Mouse (Mus musculus): ENCODE results near the gene Bcas3.

The Bcas3 gene

GRCm38 (mm10) chr11:85529531-85530285 is 176.7 kb downstream of the Bcas3 start:
- no peak for DNase-seq (ENCODE audit: low spot score in 2 of 2)

- no peak for DNase-seq (ENCODE audit: low spot score in 2 of 2)
These were observed 188.0 kb downstream of the Bcas3 start for GRCm38 (mm10) chr11:85540989-85541388.

- no peak for DNase-seq (ENCODE audit: low spot score in 2 of 2)
These were observed 190.3 kb downstream of the Bcas3 start for GRCm38 (mm10) chr11:85543311-85543710.

DNA sequence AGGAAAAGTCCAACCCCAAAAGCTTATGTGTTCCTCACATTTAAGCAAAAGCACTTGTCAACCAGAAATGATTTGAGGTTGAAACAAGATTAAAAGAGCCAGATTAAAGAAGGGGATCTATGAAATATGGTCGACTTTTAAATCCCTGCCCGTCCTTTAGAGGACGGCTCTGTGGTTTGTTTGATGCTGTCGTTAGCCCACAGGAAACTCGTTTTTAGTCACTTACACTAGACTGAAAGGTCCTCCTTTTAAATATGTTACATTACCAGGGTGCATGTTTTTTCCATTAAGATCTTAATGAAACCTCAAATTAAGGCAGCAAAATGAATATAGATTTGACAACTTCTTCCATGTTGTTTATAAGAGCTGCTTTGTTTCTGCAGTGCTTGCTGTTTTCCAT is 192.6 kb downstream of the Bcas3 start:
- no peak for DNase-seq (ENCODE audit: low spot score in 2 of 2)

DNA sequence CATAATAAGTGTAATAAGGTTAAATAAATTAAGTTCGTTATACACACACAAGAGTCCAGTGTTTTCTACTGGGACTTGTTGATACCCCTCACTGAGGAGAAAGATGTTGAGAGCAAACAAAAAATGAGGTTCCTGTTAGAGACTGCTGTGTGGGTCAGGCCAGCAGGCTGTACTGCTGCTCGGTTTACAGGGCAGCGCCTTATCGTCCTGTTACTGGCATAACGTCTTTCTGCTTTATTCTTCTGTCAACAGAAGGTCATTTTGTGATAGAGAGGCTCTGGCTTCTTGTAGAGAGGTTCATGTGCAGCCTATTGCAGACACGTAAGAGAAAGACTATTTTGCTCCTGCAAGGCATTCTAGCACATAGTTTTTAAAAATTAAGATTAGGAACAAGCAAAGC is 195.0 kb downstream of the Bcas3 start:
- no peak for DNase-seq (ENCODE audit: low spot score in 2 of 2)

DNA sequence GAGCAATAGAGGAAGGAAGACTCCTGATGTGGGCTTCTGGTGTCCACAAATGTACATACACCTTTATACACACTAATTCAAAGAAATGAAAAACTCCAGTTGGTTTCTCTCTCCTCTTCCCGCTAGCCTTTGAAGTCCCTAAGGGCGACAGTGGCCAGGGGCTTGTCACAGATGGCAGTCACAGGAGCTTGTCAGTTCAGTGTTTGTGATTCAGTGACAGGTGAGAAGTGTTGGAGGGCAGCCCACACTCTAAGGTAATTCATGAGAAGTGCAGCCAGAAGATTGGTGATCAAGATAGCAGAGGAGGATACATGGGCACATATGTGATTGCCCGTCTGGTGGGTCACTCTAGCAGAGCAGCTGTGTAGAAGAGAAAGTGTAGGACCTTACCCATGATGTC is 196.7 kb downstream of the Bcas3 start:
- no peak for DNase-seq (ENCODE audit: low spot score in 2 of 2)

GRCm38 (mm10) chr11:85555066-85555465 is 202.1 kb downstream of the Bcas3 start:
- DNase-seq (ENCODE audit: low spot score in 2 of 2), result no peak

GRCm38 (mm10) chr11:85555721-85556120 is 202.8 kb downstream of the Bcas3 start:
- no peak for DNase-seq (ENCODE audit: low spot score in 2 of 2)

GRCm38 (mm10) chr11:85565068-85565467 is 212.1 kb downstream of the Bcas3 start:
- no peak for DNase-seq (ENCODE audit: low spot score in 2 of 2)

GRCm38 (mm10) chr11:85571040-85571439 is 218.1 kb downstream of the Bcas3 start:
- no peak for DNase-seq (ENCODE audit: low spot score in 2 of 2)

GRCm38 (mm10) chr11:85571936-85572335 is 219.0 kb downstream of the Bcas3 start:
- DNase-seq (ENCODE audit: low spot score in 2 of 2), result no peak

- no peak for DNase-seq (ENCODE audit: low spot score in 2 of 2)
These were observed 219.6 kb downstream of the Bcas3 start for GRCm38 (mm10) chr11:85572590-85572989.

- DNase-seq (ENCODE audit: low spot score in 2 of 2), result no peak
These were observed 221.5 kb downstream of the Bcas3 start for GRCm38 (mm10) chr11:85574496-85574895.

- no peak for DNase-seq (ENCODE audit: low spot score in 2 of 2)
These were observed 225.1 kb downstream of the Bcas3 start for GRCm38 (mm10) chr11:85577816-85578645.

GRCm38 (mm10) chr11:85584086-85584485 is 231.1 kb downstream of the Bcas3 start:
- no peak for DNase-seq (ENCODE audit: low spot score in 2 of 2)

- DNase-seq (ENCODE audit: low spot score in 2 of 2), result no peak
These were observed 240.7 kb downstream of the Bcas3 start for GRCm38 (mm10) chr11:85593636-85594035.

GRCm38 (mm10) chr11:85599251-85599650 is 246.3 kb downstream of the Bcas3 start:
- DNase-seq (ENCODE audit: low spot score in 2 of 2), result no peak

- no peak for DNase-seq (ENCODE audit: low spot score in 2 of 2)
These were observed 250.8 kb downstream of the Bcas3 start for GRCm38 (mm10) chr11:85603546-85604322.

- DNase-seq (ENCODE audit: low spot score in 2 of 2), result no peak
These were observed 256.5 kb downstream of the Bcas3 start for GRCm38 (mm10) chr11:85609303-85609940.

- no peak for DNase-seq (ENCODE audit: low spot score in 2 of 2)
These were observed 260.1 kb downstream of the Bcas3 start for GRCm38 (mm10) chr11:85613035-85613434.

- DNase-seq (ENCODE audit: low spot score in 2 of 2), result no peak
These were observed 260.6 kb downstream of the Bcas3 start for GRCm38 (mm10) chr11:85613586-85613985.

- no peak for DNase-seq (ENCODE audit: low spot score in 2 of 2)
These were observed 261.5 kb downstream of the Bcas3 start for GRCm38 (mm10) chr11:85614431-85614830.
